Mouse (Mus musculus): ENCODE measurements around the gene Jdp2. TPM values are rescaled to one million over a fixed set of nuclear protein-coding genes. Genes with fewer than 3 reads are reported as not detected.
A peak's percentile ranks its signal among the peaks of the same experiment; 100 is the strongest.
"Not testable (repeated sequence)": the region's sequence is repeated elsewhere in the genome, so short reads cannot be mapped to it uniquely, and the experiment has no call there.

The Jdp2 gene
- polyA plus RNA-seq, 1 experiment from 2014 or later = 0.24 TPM

GRCm38 (mm10) chr12:85641564-85641931, 42.7 kb downstream of the Jdp2 start:
- ATAC-seq = no peak
- no peak overlapping the region; the same call in 1 of the 2 replicates for H3K27ac ChIP-seq

GRCm38 (mm10) chr12:85643735-85644134, 44.9 kb downstream of the Jdp2 start:
- 73% methylated on average over 5 of the region's 5 CpGs for WGBS
- no peak overlapping the region for H3K4me3 ChIP-seq (replicated peaks)
- 0 out of 2 replicates have a peak, but pooled peaks cover 4% of the 10 kb centered on the region for H3K4me1 ChIP-seq (replicated peaks)
- H3K36me3 ChIP-seq = peaks cover 11% of the 10 kb centered on the region; the same call in 1 of the 2 replicates
- H3K4me2 ChIP-seq (replicated peaks) = no peak overlapping the region
- ATAC-seq = no peak
- H3K27me3 ChIP-seq = no peaks in the 10 kb centered on the region
- H3K9me3 ChIP-seq = no peaks in the 10 kb centered on the region
- H3K9ac ChIP-seq (replicated peaks) = no peak overlapping the region
- H3K27ac ChIP-seq = no peak overlapping the region

More at GRCm38 (mm10) chr12:85641564-85641931, 42.7 kb downstream of the Jdp2 start:
- Histone ChIP-seq H3K4me2 (replicated peaks) (no peak overlapping the region), H3K9ac (replicated peaks) (no peak overlapping the region), H3K4me3 (replicated peaks) (no peak overlapping the region), H3K27me3 (no peaks in the 10 kb centered on the region), H3K36me3 (peaks cover 12% of the 10 kb centered on the region; the same call in 1 of the 2 replicates), H3K4me1 (replicated peaks) (0 out of 2 replicates have a peak, but pooled peaks cover 4% of the 10 kb centered on the region), H3K9me3 (no peaks in the 10 kb centered on the region)
- WGBS = 66% methylated on average over 4 of the region's 4 CpGs

GRCm38 (mm10) chr12:85645664-85646063, 46.8 kb downstream of the Jdp2 start:
- 93% methylated on average over 4 of the region's 4 CpGs for WGBS
- no peaks in the 10 kb centered on the region for H3K9me3 ChIP-seq
- H3K36me3 ChIP-seq = no peaks in the 10 kb centered on the region
- H3K9ac ChIP-seq (replicated peaks) = no peak overlapping the region
- 0 out of 2 replicates have a peak, but pooled peaks cover 4% of the 10 kb centered on the region for H3K4me1 ChIP-seq (replicated peaks)
- no peak overlapping the region for H3K4me3 ChIP-seq (replicated peaks)
- no peak for ATAC-seq
- H3K27me3 ChIP-seq = no peaks in the 10 kb centered on the region
- H3K4me2 ChIP-seq (replicated peaks) = no peak overlapping the region
- H3K27ac ChIP-seq = no peak overlapping the region

GRCm38 (mm10) chr12:85647346-85647745, 48.5 kb downstream of the Jdp2 start:
- H3K9ac ChIP-seq (replicated peaks) = no peak overlapping the region
- WGBS = 48% methylated on average over 10 of the region's 10 CpGs
- no peaks in the 10 kb centered on the region for H3K27me3 ChIP-seq
- ATAC-seq = no peak
- H3K36me3 ChIP-seq = no peaks in the 10 kb centered on the region
- H3K9me3 ChIP-seq = no peaks in the 10 kb centered on the region
- H3K4me2 ChIP-seq (replicated peaks) = no peak overlapping the region
- no peak overlapping the region for H3K27ac ChIP-seq
- H3K4me3 ChIP-seq (replicated peaks) = no peak overlapping the region
- no peaks in the 10 kb centered on the region for H3K4me1 ChIP-seq (replicated peaks)

- Histone ChIP-seq H3K9ac (replicated peaks) (no peak overlapping the region), H3K36me3 (no peaks in the 10 kb centered on the region), H3K27me3 (no peaks in the 10 kb centered on the region), H3K4me1 (replicated peaks) (no peaks in the 10 kb centered on the region), H3K4me3 (replicated peaks) (no peak overlapping the region), H3K4me2 (replicated peaks) (no peak overlapping the region), H3K9me3 (no peaks in the 10 kb centered on the region), H3K27ac (no peak overlapping the region)
- 94% methylated on average over 1 of the region's 1 CpGs for WGBS
- ATAC-seq = no peak
These were observed 49.1 kb downstream of the Jdp2 start for GRCm38 (mm10) chr12:85647955-85648354.

- H3K36me3 ChIP-seq = no peaks in the 10 kb centered on the region
- no peak overlapping the region for H3K4me2 ChIP-seq (replicated peaks)
- no peak for ATAC-seq
- no peak overlapping the region for H3K4me3 ChIP-seq (replicated peaks)
- 19% methylated on average over 2 of the region's 2 CpGs for WGBS
- no peaks in the 10 kb centered on the region for H3K27me3 ChIP-seq
- no peak overlapping the region for H3K9ac ChIP-seq (replicated peaks)
- H3K27ac ChIP-seq = no peak overlapping the region
- H3K9me3 ChIP-seq = no peaks in the 10 kb centered on the region
- peaks cover 5% of the 10 kb centered on the region for H3K4me1 ChIP-seq (replicated peaks)
These were observed 60.5 kb downstream of the Jdp2 start for GRCm38 (mm10) chr12:85659319-85659718.

- Histone ChIP-seq H3K27ac (no peak overlapping the region), H3K9me3 (no peaks in the 10 kb centered on the region), H3K9ac (replicated peaks) (no peak overlapping the region), H3K27me3 (no peaks in the 10 kb centered on the region), H3K4me2 (replicated peaks) (no peak overlapping the region), H3K4me3 (replicated peaks) (no peak overlapping the region), H3K4me1 (replicated peaks) (peaks cover 5% of the 10 kb centered on the region), H3K36me3 (no peaks in the 10 kb centered on the region)
- no peak for ATAC-seq
- 94% methylated on average over 12 of the region's 12 CpGs for WGBS
These were observed 62.0 kb downstream of the Jdp2 start for GRCm38 (mm10) chr12:85660855-85661254.

GRCm38 (mm10) chr12:85662232-85662631, 63.4 kb downstream of the Jdp2 start:
- H3K4me2 ChIP-seq (replicated peaks); H3K27me3 ChIP-seq; H3K9ac ChIP-seq (replicated peaks); H3K36me3 ChIP-seq; H3K4me3 ChIP-seq (replicated peaks); H3K9me3 ChIP-seq; H3K4me1 ChIP-seq (replicated peaks); H3K27ac ChIP-seq; ATAC-seq: not testable (repeated sequence)
- 92% methylated on average over 8 of the region's 8 CpGs for WGBS

- peak; percentile 67; the same call in 1 of the 2 replicates for ATAC-seq
- no peak overlapping the region for H3K4me3 ChIP-seq (replicated peaks)
- WGBS = 12% methylated on average over 9 of the region's 9 CpGs
- H3K36me3 ChIP-seq = no peaks in the 10 kb centered on the region
- no peak overlapping the region for H3K9ac ChIP-seq (replicated peaks)
- H3K4me2 ChIP-seq (replicated peaks) = 0 out of 2 replicates have a peak overlapping the region, but pooled peaks have one; percentile 25
- peaks cover 5% of the 10 kb centered on the region for H3K4me1 ChIP-seq (replicated peaks)
- H3K27me3 ChIP-seq = no peaks in the 10 kb centered on the region
- H3K27ac ChIP-seq = no peak overlapping the region
- H3K9me3 ChIP-seq = no peaks in the 10 kb centered on the region
These were observed 64.1 kb downstream of the Jdp2 start for GRCm38 (mm10) chr12:85662896-85663295.

- H3K27ac ChIP-seq = no peak overlapping the region
- no peaks in the 10 kb centered on the region; the same call in 1 of the 2 replicates for H3K9me3 ChIP-seq
- H3K4me3 ChIP-seq (replicated peaks) = no peak overlapping the region
- H3K27me3 ChIP-seq = no peaks in the 10 kb centered on the region
- H3K36me3 ChIP-seq = no peaks in the 10 kb centered on the region
- H3K4me1 ChIP-seq (replicated peaks) = 0 out of 2 replicates have a peak, but pooled peaks cover 5% of the 10 kb centered on the region
- WGBS = 91% methylated on average over 8 of the region's 8 CpGs
- H3K4me2 ChIP-seq (replicated peaks) = no peak overlapping the region
- no peak overlapping the region for H3K9ac ChIP-seq (replicated peaks)
- no peak for ATAC-seq
These were observed 67.3 kb downstream of the Jdp2 start for GRCm38 (mm10) chr12:85666112-85666511.

- H3K36me3 ChIP-seq = no peaks in the 10 kb centered on the region
These were observed 68.2 kb downstream of the Jdp2 start for GRCm38 (mm10) chr12:85667071-85667470.

GRCm38 (mm10) chr12:85668696-85669095, 69.9 kb downstream of the Jdp2 start:
- Histone ChIP-seq H3K9me3 (no peaks in the 10 kb centered on the region; the same call in 1 of the 2 replicates), H3K4me3 (replicated peaks) (no peak overlapping the region), H3K4me2 (replicated peaks) (no peak overlapping the region), H3K27ac (no peak overlapping the region), H3K27me3 (no peaks in the 10 kb centered on the region), H3K4me1 (replicated peaks) (0 out of 2 replicates have a peak, but pooled peaks cover 5% of the 10 kb centered on the region), H3K9ac (replicated peaks) (0 out of 2 replicates have a peak overlapping the region, but pooled peaks have one; percentile 14), H3K36me3 (no peaks in the 10 kb centered on the region)
- 52% methylated on average over 3 of the region's 3 CpGs for WGBS
- no peak for ATAC-seq

More at GRCm38 (mm10) chr12:85667071-85667470, 68.2 kb downstream of the Jdp2 start:
- 91% methylated on average over 7 of the region's 7 CpGs for WGBS
- no peaks in the 10 kb centered on the region for H3K27me3 ChIP-seq
- no peak overlapping the region for H3K27ac ChIP-seq
- H3K9me3 ChIP-seq = no peaks in the 10 kb centered on the region; the same call in 1 of the 2 replicates
- no peak overlapping the region for H3K4me3 ChIP-seq (replicated peaks)
- ATAC-seq = no peak
- H3K4me1 ChIP-seq (replicated peaks) = 0 out of 2 replicates have a peak, but pooled peaks cover 5% of the 10 kb centered on the region
- no peak overlapping the region for H3K4me2 ChIP-seq (replicated peaks)
- H3K9ac ChIP-seq (replicated peaks) = no peak overlapping the region

GRCm38 (mm10) chr12:85670080-85670479, 71.3 kb downstream of the Jdp2 start:
- 0 out of 2 replicates have a peak, but pooled peaks cover 5% of the 10 kb centered on the region for H3K4me1 ChIP-seq (replicated peaks)
- H3K4me3 ChIP-seq (replicated peaks) = no peak overlapping the region
- H3K9me3 ChIP-seq = no peaks in the 10 kb centered on the region; the same call in 1 of the 2 replicates
- no peaks in the 10 kb centered on the region for H3K36me3 ChIP-seq
- ATAC-seq = no peak
- no peak overlapping the region for H3K27ac ChIP-seq
- whole genome bisulfite sequencing = 81% methylated on average over 3 of the region's 3 CpGs
- no peak overlapping the region for H3K9ac ChIP-seq (replicated peaks)
- no peaks in the 10 kb centered on the region for H3K27me3 ChIP-seq
- H3K4me2 ChIP-seq (replicated peaks) = no peak overlapping the region

Measured in midbrain, embryonic 13.5 days (tissue).